14 mouse cellular contexts compared by ENCODE assay signal in the genomic region with DNA sequence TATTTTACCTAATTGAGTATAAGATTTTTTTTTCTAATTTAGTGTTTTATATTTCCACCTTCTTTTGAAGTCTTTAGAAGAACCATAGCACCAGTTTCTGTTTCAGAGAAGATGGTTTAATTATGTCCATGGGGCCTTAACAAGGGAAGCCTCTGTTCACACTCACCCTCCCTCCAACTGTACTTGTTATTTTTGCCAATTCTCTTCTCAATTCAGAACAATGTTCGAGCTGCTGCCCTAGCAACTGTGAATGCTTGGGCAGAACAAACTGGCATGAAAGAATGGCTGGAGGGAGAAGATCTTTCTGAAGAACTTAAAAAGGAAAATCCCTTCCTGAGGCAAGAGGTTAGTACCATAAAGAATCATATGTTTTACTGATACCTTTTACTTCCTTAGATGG. TPM values are rescaled to one million over a fixed set of nuclear protein-coding genes. Genes with fewer than 3 reads are reported as not detected.
DNase-seq lines count a peak whose midpoint lies in the region; ATAC-seq lines count a peak whose summit lies in the region.
"Had no signal": no experiment of that assay in that cellular context is flagged by ENCODE, and none has a peak within 500 bp of the region (broad histone marks: within the 10 kb centered on the region; RNA-seq: fewer than 3 reads in every experiment).

No protein-coding gene starts in this region.

- H3K27me3 ChIP-seq in forebrain, embryonic 16.5 days (replicated peaks; ENCODE audit: control insufficient read depth, insufficient read depth, low read length) = no peaks in the 10 kb centered on the region
- no peaks in the 10 kb centered on the region for H3K27me3 ChIP-seq in forebrain, embryonic 11.5 days (ENCODE audit: control insufficient read depth, insufficient read depth, low read length)
- no peaks in the 10 kb centered on the region for H3K27me3 ChIP-seq in neural tube, embryonic 15.5 days (replicated peaks)
- H3K27me3 ChIP-seq: heart, embryonic 15.5 days; kidney, embryonic 15.5 days had no signal

- no peak overlapping the region for H3K4me2 ChIP-seq in forebrain, embryonic 16.5 days (ENCODE audit: low read length)
- no peak overlapping the region for H3K4me2 ChIP-seq in forebrain, embryonic 11.5 days (ENCODE audit: low read depth, low read length, severe bottlenecking)
- no peak overlapping the region for H3K4me2 ChIP-seq in neural tube, embryonic 15.5 days
- H3K4me2 ChIP-seq: heart, embryonic 15.5 days; kidney, embryonic 15.5 days had no signal

- peak; percentile 55; the same call in 1 of the 2 replicates for ATAC-seq in forebrain, embryonic 16.5 days
- ATAC-seq in forebrain, embryonic 11.5 days (replicated peaks; ENCODE audit: low FRiP score) = no peak
- no peak for ATAC-seq in neural tube, embryonic 15.5 days (ENCODE audit: low FRiP score)
- ATAC-seq: CD4-positive, CD25-positive, alpha-beta regulatory T cell, adult 4 months had no signal

- H3K36me3 ChIP-seq in forebrain, embryonic 16.5 days (ENCODE audit: control insufficient read depth, insufficient read depth) = peaks cover 23% of the 10 kb centered on the region
- H3K36me3 ChIP-seq in forebrain, embryonic 11.5 days (ENCODE audit: control insufficient read depth, insufficient read depth, low read length) = peaks cover 25% of the 10 kb centered on the region
- peaks cover 65% of the 10 kb centered on the region for H3K36me3 ChIP-seq in neural tube, embryonic 15.5 days

- H3K4me1 ChIP-seq in forebrain, embryonic 16.5 days (replicated peaks; ENCODE audit: control insufficient read depth, insufficient read depth, low read length) = no peaks in the 10 kb centered on the region
- no peaks in the 10 kb centered on the region for H3K4me1 ChIP-seq in forebrain, embryonic 11.5 days (replicated peaks; ENCODE audit: control insufficient read depth, insufficient read depth, low read length)
- H3K4me1 ChIP-seq in neural tube, embryonic 15.5 days = no peaks in the 10 kb centered on the region
- H3K4me1 ChIP-seq: heart, embryonic 15.5 days; kidney, embryonic 15.5 days had no signal

- intact Hi-C loops in left cerebral cortex, postnatal 36 days (cut with DNase I) = no loop called here

- WGBS in forebrain, embryonic 16.5 days = 43% methylated on average over 1 of the region's 1 CpGs
- 85% methylated on average over 1 of the region's 1 CpGs for WGBS in forebrain, embryonic 11.5 days
- WGBS in neural tube, embryonic 15.5 days = 84% methylated on average over 1 of the region's 1 CpGs

- H3K9me3 ChIP-seq in forebrain, embryonic 16.5 days (ENCODE audit: control insufficient read depth, low read length) = no peaks in the 10 kb centered on the region
- H3K9me3 ChIP-seq in forebrain, embryonic 11.5 days (ENCODE audit: control insufficient read depth, low read length) = no peaks in the 10 kb centered on the region; the same call in 1 of the 2 replicates
- no peaks in the 10 kb centered on the region for H3K9me3 ChIP-seq in neural tube, embryonic 15.5 days (replicated peaks)
- H3K9me3 ChIP-seq: heart, embryonic 15.5 days had no signal

- H3K9ac ChIP-seq in forebrain, embryonic 16.5 days (replicated peaks; ENCODE audit: low read depth, low read length) = no peak overlapping the region
- H3K9ac ChIP-seq in forebrain, embryonic 11.5 days (ENCODE audit: low read length) = no peak overlapping the region
- no peak overlapping the region for H3K9ac ChIP-seq in neural tube, embryonic 15.5 days (replicated peaks)
- H3K9ac ChIP-seq: heart, embryonic 15.5 days; kidney, embryonic 15.5 days had no signal

- DNase-seq in forebrain, embryonic 11.5 days (ENCODE audit: low spot score) = no peak
- no peak for DNase-seq in neural tube, embryonic 10.5 days (ENCODE audit: extremely low spot score, low spot score)
- DNase-seq in layer of hippocampus, adult 8-10 months (ENCODE audit: low spot score in 2 of 2) = peak; percentile 19 to 35
- DNase-seq in left cerebral cortex, postnatal 36 days (ENCODE audit: low spot score in 2 of 2) = peak; percentile 6 to 8
- no peak for DNase-seq in lung, postnatal 14 days
- DNase-seq in gastrocnemius, postnatal 25 days = no peak
- DNase-seq: thymus, adult 18-20 months had no signal

- H3K4me3 ChIP-seq in forebrain, embryonic 16.5 days (replicated peaks; ENCODE audit: low read length) = no peak overlapping the region
- H3K4me3 ChIP-seq in forebrain, embryonic 11.5 days (ENCODE audit: low read depth, low read length) = no peak overlapping the region
- H3K4me3 ChIP-seq in neural tube, embryonic 15.5 days (replicated peaks) = no peak overlapping the region
- H3K4me3 ChIP-seq: heart, embryonic 15.5 days; kidney, embryonic 15.5 days; myocyte had no signal

- no peak overlapping the region for H3K27ac ChIP-seq in forebrain, embryonic 16.5 days (ENCODE audit: low read length)
- no peak overlapping the region for H3K27ac ChIP-seq in forebrain, embryonic 11.5 days (ENCODE audit: low read depth, low read length)
- H3K27ac ChIP-seq in neural tube, embryonic 15.5 days (replicated peaks) = 0 out of 2 replicates have a peak overlapping the region, but pooled peaks have one; percentile 34
- H3K27ac ChIP-seq: heart, embryonic 15.5 days; kidney, embryonic 15.5 days had no signal

RNA-seq across cellular contexts. Expression of a gene that starts 54.3 kb away (rescaled TPM):
- polyA plus RNA-seq in forebrain, embryonic 16.5 days (2015; fragmentation: Nextera tagmentation; extraction: Ambion mirVana) = 133 and 141 TPM in 2 replicates
- 138 and 153 TPM in 2 replicates for polyA plus RNA-seq in forebrain, embryonic 11.5 days (2014; fragmentation: Nextera tagmentation; extraction: Ambion mirVana)
- 95.3 and 98.4 TPM in 2 replicates for polyA plus RNA-seq in neural tube, embryonic 15.5 days (2015; fragmentation: Nextera tagmentation; extraction: Ambion mirVana)
- 100 to 1,000 TPM; 121 to 126 (median 123) TPM for total RNA-seq in layer of hippocampus, adult 8-10 months (2022)
- 100 to 1,000 TPM; 125 to 130 TPM for total RNA-seq in left cerebral cortex, postnatal 36 days (2021)
- total RNA-seq in gastrocnemius, postnatal 25 days (2021) = 10 to 100 TPM; 27.0 TPM

RNA-seq across cellular contexts. Expression of a gene that starts 55.3 kb away (rescaled TPM):
- 0.16 TPM in 1 of 2 replicates, not detected in the other for polyA plus RNA-seq in forebrain, embryonic 16.5 days (2015; fragmentation: Nextera tagmentation; extraction: Ambion mirVana)
- not detected in 2 replicates for polyA plus RNA-seq in forebrain, embryonic 11.5 days (2014; fragmentation: Nextera tagmentation; extraction: Ambion mirVana)
- polyA plus RNA-seq in neural tube, embryonic 15.5 days (2015; fragmentation: Nextera tagmentation; extraction: Ambion mirVana) = 0.51 and 0.66 TPM in 2 replicates
- total RNA-seq in layer of hippocampus, adult 8-10 months (2022) = under 1 TPM in 1 of 4 experiments, not detected in 3; 0.32 TPM
- total RNA-seq in left cerebral cortex, postnatal 36 days (2021) = not detected
- under 1 TPM in 1 of 2 experiments, not detected in 1; 0.26 TPM for total RNA-seq in gastrocnemius, postnatal 25 days (2021)
- total RNA-seq: megakaryocyte progenitor cell, adult 5-6 weeks had no signal

Comparison
In these comparisons a context has a peak if more than half of its experiments do, and no peak if none do; other contexts are left out.
1. DNase-seq: peak in layer of hippocampus, adult 8-10 months (2 of 2) and left cerebral cortex, postnatal 36 days (2 of 2); none in forebrain, embryonic 11.5 days (single experiment), neural tube, embryonic 10.5 days (single experiment), lung, postnatal 14 days (single experiment) and gastrocnemius, postnatal 25 days (single experiment).
2. RNA of a gene that starts 54.3 kb away (total RNA-seq): 125 to 130 TPM in left cerebral cortex, postnatal 36 days and 121 to 126 TPM in layer of hippocampus, adult 8-10 months; 27.0 TPM in gastrocnemius, postnatal 25 days; every median in the first group is over 4 times any median in the second.